Mouse (Mus musculus) mouse trophoblast stem cell (cell line): Measurements from ENCODE around the gene March6.

ENCODE experiments used
- in situ Hi-C, 2 experiments: fragments of 300-500 bp; cut with MseI, MboI; formaldehyde crosslinking; loops; 2 replicates in 1 of 2; 3 replicates in 1 of 2; pipeline ENCODE4 v1.15.1; 2025

Gene March6

DNA sequence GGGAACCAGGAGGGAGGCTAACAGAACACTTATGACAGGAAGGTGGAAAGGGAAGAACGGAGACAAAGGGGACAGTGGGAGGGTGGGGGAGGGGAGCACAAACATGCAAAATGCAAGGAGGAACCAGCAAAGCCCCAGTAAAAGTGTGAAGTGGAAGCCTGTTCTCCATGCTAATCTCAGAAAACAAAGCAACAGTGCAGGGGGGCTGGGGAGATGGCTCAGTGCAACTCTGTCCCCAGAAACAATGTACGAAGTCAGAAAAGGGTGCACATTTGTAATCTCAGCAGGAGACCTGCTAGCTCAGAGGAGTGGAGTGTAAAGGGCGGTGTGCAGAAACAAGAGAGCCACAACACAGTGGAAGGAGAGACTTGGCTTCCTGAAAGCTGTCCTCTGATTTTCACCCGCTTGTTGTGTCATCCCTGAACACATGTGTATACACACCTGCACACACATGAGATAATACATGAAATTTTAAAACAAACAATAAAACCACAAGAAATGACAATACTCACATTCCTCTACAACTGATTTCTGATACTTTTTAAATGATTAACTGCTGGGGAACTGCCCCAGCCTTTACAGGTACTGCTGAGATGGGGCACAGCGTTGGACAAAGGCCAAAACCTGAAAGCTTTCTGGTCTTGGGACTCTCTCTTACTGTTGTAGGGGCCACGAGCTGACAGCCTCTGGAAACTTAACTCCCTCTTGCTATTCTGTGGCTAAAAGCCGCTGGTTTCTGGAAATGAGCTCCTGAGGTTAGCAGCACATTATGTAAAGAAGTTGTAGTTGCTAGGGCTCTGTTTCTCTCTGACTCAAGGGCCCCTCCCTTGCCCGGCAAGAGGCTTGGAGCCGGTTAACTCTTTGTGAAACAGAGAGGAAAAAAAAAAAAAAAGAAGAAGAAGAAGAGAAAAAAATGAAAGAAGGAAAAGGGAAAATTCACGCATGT, 11.4 kb upstream of the March6 start:
- in situ Hi-C loops = no loop called here

DNA sequence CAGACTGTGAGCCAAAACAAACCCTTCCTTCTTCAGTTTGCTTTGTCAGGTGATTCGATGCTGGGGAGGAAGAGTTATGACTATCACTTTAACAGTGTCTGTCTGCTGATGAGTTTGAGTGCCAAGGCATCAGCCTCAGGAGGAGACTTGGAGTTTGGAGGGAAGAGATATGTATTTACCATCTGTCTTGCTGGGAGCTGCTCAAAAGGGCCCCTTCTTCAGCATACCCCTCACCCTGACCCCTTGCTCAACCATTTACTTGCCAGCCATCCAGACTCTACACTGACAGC, 9.6 kb upstream of the March6 start:
- in situ Hi-C loops = no loop called here

DNA sequence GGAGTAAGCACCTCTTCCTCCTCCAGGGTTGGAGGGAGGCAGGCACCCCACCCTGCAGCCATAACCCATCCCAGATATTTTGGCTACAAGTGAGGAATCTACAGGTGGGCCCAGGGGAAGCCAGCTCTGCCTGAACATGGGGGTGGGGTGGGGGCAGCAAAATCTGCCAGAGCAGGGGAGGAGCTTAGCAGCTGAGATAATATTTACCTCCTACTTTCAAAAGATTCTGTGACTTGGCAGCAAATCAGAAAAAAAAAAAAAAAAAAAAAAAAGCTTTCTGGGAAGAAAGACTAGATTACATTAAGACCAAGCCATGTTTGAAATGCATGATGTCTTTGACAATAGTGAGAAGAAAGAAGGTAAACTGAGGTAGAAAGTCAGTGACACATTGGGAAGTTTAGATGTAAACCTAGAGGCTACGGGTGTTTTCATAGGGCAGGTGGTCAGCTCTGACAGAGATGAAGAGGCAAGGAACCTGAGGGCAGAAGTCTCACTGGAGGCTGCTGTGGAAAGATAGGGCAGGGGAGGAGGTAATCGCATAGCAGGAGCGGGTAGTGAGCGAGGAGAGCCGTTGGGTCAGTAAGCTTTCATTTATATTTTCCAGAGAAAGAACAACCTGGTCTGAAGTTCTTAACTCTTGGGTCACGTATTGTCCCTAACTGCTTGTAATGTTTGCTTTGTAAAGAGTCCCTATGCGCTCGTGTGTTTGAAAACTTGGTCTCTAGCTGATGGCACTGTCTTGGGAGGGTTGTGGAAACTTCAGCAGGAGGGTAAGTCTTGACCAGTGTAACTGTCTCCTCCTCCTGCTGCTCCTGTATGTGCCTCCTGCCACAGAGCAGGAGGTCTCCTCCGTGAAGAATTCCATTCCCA, 9.0 kb upstream of the March6 start:
- in situ Hi-C loops = no loop called here

DNA sequence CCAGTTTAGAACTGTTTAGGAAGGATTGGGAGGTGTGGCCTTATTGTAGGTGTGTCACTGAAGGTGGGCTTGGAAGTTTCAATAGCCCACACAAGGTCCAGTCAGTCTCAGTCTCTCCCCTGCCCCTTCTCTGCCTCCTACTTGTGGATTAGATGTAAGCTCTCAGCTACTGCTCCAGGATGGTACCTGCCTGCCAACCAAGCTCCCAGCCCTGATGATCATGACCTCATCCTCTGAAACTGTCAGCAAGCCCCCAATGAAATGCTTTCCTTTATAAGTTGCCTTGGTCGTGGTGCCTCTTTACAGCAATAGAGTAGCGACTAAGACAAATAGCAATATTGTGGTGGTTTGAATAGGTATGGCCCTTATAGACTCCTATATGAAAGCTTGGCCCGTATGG, 7.5 kb upstream of the March6 start:
- in situ Hi-C loops = no loop called here

DNA sequence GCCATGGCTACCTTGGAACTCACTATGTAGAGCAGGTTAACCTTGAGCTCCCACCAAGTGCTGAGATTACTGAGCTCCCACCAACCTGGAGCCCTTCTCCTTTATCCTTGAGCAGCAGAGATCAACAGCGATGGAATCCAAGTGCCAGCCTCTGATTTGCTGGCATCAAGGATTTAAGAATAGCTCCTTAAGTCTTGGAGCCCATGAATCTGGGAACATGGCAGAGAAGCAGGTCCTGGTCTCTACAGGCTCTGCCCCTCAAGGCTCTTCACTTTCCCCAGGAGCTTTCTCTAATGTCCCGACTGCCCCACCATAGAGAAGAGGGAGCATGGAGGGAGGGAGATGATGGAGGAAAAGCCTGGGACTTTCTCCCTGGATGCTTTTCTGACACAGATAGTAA, 6.9 kb upstream of the March6 start:
- in situ Hi-C loops = no loop called here

DNA sequence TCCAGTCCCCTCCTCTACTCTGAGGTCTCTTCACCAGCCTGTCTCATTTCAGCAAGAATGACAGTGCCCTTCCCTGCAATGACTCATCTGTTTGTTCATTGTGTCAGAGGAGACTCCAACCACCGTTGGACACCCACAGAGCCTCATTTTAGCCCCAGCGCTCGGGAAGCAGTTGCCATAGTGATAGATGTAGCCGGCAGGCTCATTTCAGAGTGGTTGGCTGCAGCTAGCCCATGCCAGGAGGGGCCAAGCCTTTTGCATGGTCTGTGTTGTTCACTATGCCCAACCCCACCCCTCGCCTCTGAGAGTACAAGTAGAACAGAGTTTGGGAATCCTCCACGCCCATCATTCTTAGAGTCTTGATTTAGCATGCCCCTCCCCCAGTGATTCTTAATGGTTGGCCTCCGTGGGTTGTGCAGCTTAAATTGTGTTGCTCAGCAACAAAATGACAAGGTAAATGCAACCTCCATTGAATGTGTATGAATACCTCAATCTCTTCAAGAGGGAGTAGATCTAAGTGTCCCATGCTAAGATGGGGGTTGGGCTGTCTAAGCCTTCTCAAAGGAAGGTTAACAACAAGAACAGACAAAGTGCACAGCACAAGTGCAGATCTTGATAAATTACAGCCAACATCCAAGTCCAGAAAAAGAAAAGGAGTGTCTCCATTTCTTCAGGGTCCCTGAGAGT, 5.3 kb upstream of the March6 start:
- in situ Hi-C loops = no loop called here

DNA sequence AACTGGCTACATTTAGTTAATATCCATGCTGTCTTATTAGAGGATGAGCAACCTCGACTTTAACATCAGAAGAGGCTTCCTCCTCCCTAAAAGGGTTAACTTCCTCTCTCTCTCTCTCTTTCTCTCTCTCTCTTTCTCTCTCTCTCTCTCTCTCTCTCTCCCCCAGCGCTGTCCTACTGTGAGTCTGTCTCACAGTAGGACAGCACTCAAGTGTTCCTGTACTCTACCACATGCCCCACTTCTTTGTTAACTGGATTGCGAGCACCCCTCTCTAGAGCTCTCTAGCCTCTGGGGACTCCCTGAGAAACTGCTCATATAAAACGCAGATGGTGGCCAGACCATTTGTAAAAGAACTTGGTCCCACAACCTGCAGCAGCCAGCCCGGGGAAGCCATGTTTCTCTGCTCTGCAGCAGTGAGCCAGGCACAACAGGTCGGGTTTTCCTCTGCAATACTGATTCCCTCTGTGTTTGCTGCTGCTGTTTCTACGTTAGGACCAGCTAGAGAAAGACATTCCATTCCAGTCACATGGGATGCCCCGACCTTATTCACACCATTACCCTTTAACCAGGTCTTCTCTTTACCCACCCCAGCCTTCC, 4.5 kb upstream of the March6 start:
- in situ Hi-C loops = no loop called here

DNA sequence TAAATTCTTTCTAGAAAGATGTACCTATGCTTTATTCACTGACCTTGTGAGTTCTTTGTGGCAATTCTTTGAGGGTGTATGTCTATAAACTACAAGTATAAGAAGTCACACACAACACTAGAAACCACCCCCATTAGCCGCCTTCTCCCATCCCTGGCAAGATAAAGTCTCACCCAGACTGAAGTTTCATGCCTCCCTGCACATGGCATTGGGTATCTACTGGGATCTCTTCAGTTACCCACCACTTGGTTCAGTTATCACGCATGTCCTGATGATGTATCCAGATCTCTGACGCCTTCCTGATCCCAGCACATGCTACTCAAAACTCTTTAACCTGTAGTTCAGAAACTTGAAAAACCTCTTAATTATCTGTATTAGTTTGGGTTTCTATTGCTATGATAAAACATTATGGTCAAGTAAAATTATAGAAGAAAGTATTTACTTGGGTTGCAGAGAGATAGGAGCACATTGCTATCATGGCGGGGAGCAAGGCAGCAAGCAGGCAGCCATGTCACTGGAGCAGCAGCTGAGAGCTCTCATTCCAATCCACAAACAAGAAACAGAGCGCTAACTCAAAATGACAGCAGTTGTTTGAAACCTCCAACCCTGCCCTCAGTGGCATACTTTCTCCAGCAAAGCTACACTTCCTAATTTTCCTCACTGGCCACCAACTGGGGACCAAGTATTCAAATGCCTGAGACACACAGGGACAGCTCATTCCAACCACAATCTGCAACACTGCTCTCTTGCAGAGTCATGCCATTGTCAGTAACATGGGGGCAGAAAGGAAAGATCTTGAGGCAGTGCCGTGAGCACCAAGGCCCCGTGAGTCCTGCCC, 3.8 kb upstream of the March6 start:
- in situ Hi-C loops = no loop called here

DNA sequence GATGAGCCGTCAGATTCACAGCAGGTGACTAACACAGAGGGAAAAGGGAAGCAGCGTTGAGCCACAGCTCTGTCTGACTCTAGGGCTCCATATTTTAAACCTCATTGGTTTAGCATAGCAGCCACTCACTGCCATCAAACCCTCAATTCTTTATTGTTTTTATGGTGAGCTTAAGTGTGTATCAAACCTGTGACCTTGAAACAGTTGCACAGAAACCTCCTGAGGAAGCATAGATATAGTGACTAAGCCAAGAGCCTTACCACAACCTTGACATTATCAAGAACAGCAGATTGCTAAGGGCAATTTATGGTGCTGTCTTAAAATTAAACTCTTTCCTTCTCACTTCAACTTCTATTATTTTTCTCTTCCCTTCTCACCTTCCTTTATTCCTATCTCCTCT, 2.7 kb upstream of the March6 start:
- in situ Hi-C loops = no loop called here

DNA sequence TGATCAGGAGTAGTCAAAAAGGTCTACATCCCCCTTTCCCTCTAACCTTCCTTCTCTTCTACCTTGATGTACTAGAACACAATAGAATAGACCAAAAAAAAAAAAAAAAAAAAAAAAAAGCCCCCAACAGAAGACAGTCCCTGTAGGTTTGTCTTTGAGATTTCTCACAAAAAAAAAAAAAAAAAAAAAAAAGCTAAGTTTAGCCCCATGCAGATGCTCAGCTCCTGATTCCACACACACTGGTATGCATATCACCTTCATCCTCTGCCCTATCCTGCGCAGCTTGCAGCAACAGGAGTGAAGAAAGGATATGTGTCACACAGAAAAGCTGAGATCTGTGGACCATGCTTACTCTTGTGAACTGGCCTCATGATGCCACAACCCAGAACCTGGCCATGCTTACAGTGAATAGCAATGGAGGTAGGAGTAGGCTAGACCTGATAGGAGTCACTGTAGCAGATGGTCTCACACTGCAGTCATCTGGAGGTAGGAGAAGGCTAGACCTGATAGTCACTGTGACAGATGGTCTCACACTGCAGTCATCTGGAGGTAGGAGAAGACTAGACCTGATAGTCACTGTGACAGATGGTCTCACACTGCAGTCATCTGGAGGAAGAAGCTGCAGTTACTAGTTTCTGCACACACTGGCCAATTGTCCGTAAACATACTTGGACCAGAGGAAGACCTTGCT, 1.6 kb upstream of the March6 start:
- in situ Hi-C loops = no loop called here

DNA sequence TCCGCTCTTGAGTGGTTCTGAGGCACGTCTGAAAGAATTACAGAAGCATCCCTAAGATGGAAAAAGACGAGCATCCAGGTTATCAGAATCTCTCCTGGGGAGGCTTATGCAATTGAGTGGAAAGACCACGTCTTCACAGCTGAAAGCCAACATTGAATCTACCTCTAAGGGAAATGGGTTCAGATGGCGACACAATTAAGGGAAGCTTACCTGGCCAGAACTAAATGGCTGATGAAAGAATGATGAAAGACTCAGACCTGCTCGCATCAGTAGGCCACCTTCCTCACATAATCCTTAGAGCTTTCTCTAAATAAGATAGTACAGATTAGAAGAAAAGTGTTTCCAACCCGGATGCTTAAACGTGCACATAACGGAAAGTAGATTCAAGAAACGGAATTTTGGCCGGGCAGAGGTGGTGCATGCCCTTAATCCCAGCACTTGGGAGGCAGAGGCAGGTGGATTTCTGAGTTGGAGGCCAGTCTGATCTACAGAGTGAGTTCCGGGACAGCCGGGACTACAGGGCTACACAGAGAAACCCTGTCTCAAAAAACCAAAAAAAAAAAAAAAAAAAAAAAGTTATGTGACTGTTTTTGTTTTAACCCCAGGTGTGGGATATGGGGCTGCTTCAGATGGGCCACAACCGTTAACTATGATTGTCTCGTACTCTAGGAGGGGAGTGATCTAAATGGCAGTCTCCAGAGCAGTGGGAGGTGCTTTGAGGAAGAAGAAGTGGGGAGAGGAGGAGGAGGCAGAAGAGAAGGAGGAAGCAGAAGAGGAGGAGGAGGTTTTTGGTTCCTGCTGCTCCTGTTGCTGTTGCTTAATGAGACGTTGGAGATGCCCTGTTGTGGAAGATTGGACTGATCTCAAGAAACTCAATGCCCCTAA, 835 bp upstream of the March6 start:
- in situ Hi-C loops = no loop called here

DNA sequence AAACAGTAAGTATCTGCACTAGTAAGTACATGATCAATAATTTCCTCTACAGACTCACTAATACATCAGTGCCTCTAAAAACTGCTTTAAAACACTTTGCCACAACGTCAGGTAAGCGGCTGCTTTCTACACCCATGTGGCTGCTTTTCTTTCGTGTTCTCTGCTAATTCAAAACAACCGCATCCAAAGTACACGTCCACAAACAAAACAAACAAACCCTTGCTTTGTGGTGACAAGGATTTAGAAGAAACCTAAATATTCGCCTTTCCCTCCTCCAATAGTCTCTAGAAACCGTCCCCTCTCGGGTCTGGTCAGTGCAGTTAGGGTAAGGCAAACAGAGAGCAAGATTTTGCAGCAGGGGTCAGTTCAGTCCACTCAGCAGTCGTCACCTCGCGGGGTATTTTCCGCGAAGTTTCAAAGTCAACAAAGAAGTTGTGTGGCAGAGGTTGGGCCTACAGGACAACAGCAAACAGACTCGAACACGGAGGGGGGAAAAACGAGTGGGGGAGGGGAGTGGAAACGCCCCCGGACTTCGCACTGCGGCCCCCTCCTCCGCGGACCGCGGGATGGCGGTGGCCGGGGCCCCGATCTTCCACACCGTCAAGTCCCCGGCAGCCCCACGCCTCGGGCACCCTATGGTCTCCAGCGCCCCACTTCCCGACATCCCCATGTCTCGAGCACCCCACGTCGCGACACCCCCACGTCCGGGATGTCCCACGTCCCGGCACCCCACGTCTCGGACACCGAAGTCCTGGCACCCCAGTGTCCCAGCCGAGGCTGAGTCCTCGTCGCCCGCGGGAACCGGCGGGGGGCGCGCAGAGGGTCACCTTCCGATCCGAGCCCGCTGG, 818 bp downstream of the March6 start:
- in situ Hi-C loops = no loop called here

DNA sequence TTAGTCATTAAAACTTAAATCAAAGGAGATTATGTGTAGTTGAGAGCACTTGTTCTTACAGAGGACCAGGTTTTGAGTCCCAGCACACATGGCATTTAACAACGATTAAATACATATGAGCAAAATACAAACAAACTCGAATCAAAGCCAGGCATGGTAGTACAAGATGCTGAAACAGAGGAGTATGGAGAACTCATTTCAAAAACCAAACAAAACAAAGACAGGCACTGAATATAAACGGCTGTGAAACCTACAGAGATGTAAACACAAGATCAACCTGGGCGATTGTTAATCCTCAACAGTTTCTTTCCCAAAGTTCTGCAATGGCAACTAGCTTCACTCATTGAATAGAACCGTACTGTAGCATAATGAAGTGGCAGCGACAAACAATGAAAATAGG, 1.8 kb downstream of the March6 start:
- in situ Hi-C loops = no loop called here

DNA sequence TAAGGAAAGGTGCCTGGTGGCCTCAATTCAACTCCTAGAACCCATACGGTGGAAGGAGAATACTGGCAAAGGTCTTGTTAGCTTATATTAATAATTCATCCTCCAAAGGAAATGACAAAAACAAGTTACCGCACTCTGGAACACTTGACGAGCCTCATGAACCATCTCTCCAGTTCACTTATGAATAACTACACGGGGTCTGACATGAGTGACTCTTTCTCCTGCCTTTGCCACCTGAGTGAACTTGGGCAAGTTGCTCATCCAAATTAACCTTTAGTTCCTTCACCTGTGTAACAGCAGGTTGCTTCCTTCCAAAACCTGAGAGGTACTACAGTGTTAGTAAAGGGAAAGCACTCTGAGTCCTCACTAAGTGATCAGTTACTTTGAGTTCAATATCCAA, 2.4 kb downstream of the March6 start:
- in situ Hi-C loops = no loop called here

DNA sequence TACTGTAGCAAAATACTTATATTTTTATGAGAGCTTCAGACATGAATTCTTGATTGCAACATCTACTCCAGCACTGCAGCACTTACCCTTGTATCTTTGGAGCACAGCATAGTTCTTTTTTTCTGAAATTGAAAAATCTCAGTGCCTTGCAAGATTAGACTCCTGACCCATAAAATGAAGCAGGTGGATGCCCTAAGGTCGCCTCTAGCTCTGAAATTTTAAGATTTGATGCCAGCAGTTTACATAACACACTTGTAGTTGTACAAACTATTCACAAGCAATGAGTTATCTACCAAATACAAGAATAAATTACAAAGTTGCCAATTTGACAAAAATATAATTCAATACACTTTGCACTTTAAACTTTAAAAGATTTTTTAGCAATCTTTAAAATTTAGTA, 4.4 kb downstream of the March6 start:
- in situ Hi-C loops = no loop called here

DNA sequence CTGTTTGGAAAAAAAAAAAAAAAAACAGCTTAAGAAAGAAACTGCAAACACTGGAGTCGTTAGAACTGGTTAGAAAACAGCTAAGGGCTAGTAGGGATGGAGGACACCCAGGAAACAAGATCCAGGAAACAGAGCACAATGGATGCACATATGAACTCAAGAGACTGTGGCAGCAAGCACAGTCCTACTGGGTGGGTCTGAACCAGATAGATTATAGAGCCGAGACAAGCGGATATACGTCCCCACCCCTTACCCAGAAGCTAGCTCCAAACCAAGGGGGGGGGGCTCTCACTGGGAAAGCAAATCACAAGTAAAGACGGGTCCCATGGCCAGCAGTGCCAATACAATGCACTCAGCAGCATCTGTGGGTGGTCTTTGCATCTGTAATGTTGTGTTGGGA, 11.9 kb downstream of the March6 start:
- in situ Hi-C loops = no loop called here

DNA sequence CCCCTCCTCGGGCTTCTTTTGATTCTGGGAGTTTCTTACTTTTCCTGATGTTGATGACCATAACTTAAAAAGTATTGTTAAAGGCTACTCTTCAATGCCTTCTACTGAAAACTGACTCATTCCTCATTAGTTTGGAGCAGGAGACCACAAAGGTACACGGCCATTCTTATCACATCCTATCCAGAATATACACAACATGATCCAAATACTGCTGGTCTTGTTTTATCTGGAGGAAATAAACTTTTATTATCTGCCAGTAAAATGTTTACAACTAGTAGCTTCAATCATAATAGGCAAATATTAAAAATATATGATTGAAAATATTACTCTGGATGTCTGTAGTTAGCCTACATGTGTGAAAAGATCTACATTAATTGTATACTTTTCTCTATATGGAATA, 12.5 kb downstream of the March6 start:
- in situ Hi-C loops = no loop called here

DNA sequence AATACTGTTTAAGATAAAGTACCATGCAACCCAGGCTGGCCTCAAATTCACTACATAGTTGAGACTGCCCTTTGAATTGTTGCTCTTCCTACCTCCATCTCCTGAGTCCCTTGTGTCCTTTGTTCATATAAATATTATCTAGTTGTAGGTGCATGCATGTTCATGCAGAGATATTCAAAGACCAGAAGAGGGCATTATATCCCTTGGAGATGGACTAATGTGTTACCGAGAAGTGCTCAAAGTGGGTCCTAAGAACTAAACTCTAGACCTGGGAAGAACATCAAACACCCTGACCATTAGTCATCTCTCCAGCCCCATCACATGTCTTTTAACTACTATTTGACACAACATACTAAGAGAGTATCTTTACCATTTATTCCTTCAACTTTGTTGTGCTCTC, 13.7 kb downstream of the March6 start:
- in situ Hi-C loops = no loop called here

DNA sequence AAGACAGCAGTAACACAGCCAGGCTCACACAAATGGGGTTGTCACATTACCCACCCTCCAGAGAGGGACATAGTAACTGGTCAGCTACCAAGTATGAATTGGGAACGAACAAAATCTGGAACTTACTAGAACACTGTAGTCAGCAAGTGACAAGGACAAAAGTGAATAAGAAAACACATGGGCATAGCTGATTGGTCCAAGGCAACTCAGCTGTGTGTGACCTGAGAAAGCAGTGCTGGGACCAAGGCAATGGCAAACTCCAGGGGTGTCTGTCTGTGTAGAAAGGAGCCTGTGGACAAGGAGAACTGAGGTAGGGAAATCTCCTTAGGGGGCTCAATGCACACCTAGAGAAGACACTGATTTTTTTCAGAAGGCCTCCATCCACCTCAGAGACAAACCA, 19.1 kb downstream of the March6 start:
- in situ Hi-C loops = no loop called here
